Mouse (Mus musculus) lung, postnatal 14 days (tissue): ENCODE measurements around the gene Psmd9.

Experiments
- DNase-seq: peaks from one replicate; pipeline ENCODE4 v3.0.0; 2021

Psmd9 gene

GRCm38 (mm10) chr5:123169284-123169683, at the start of gene Psmd9:
Gene Psmd9 (plus strand): TSS chr5:123169413.
- no peak for DNase-seq

GRCm38 (mm10) chr5:123120624-123121215, 48.5 kb upstream of the Psmd9 start:
- no peak for DNase-seq

GRCm38 (mm10) chr5:123122181-123122580, 47.0 kb upstream of the Psmd9 start:
- no peak for DNase-seq

DNA sequence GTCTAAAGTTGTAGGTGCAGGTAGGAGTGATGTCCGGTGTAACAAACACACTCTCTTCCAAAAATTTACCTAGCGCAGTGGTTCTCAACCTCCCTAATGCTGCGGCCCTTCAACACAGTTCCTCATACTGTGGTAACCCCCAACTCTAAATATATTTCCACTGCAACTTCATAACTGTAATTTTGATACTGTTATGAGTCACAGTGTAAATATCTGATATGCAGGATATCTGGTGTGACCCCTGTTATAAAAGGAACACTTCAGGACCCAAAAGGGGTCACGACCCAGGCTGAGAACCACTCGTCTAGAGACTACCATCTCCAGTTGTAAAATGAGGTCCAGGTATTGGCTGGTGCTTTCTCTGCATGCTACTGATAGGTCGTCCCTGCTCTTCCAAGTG, 44.1 kb upstream of the Psmd9 start:
- no peak for DNase-seq

DNA sequence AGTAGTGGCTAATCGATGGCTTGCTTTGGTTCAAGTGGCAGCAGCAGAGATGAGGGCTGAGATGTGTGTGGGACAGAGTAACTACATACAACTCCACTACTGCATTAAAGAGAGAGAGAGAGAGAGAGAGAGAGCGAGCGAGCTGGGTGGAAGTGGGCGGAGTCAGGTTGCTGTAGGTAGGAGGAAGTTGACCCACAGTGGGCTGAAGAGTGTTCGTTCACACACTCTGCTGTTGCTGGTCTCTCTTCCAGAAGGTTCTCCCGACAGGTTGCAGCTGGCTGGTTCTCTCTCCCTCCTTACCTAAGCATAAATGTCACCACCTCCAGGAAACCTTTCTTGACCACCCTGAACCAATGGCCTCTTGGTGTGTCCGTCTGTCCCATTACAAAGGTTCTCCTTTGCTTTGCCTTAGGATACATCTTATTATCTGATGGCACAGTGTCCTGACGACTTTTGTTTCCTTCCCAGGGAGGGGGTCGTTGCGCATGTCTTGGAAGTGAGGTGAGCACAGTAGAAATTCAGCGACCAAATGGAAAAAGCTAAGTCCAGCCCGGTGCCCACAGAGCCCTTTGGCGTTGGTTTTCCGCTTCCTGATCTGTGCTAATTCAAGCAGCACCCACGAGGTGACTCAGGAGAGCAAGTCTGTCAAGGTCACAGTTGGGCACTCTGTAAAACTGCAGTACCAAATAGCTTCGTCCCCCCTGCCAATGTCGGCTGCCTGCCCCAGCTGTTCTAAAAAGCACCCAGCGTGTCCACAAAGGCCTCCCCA, 43.4 kb upstream of the Psmd9 start:
- no peak for DNase-seq

GRCm38 (mm10) chr5:123127031-123127430, 42.2 kb upstream of the Psmd9 start:
- DNase-seq: no peak

DNA sequence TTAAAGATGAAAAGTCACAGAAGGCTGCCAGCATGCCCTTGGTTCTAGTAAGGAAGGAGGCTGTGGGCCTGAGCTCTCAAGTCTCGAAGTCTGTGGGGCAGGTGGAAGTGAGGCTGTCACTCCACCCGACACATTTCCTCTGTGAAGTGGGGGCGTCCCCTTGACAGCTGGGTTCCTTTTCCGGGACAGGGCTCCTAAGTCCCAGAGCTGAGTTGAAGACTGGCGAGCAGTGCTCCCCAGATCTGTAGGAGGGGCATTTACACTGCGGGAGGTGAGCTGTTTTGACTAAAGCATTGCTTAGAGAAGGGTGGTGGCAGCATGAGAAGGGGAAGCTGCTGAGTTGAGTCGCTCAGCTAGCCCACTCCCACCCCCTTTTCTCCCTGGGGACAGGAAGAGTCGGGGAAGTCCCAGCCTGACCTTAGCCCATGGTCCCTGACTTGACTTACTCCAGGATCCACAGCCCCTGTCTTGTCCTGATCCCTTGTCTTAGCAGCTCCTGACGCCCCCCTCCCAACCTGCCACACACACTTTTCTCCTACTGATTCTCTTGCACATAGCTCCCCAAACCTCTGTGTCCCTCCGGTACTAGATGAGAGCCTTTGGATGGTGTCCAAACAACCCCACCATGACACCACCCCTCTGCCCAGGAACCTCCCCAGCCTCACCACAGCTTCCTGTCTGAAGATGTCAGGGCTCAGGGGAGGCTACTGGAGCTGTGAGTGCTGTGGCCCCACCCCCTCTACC, 40.6 kb upstream of the Psmd9 start:
- peak; percentile 49 for DNase-seq

- DNase-seq: no peak
These were observed 39.9 kb upstream of the Psmd9 start for GRCm38 (mm10) chr5:123129170-123129757.

GRCm38 (mm10) chr5:123130030-123130813, 39.0 kb upstream of the Psmd9 start:
- no peak for DNase-seq

GRCm38 (mm10) chr5:123130814-123131148, 38.4 kb upstream of the Psmd9 start:
- no peak for DNase-seq

DNA sequence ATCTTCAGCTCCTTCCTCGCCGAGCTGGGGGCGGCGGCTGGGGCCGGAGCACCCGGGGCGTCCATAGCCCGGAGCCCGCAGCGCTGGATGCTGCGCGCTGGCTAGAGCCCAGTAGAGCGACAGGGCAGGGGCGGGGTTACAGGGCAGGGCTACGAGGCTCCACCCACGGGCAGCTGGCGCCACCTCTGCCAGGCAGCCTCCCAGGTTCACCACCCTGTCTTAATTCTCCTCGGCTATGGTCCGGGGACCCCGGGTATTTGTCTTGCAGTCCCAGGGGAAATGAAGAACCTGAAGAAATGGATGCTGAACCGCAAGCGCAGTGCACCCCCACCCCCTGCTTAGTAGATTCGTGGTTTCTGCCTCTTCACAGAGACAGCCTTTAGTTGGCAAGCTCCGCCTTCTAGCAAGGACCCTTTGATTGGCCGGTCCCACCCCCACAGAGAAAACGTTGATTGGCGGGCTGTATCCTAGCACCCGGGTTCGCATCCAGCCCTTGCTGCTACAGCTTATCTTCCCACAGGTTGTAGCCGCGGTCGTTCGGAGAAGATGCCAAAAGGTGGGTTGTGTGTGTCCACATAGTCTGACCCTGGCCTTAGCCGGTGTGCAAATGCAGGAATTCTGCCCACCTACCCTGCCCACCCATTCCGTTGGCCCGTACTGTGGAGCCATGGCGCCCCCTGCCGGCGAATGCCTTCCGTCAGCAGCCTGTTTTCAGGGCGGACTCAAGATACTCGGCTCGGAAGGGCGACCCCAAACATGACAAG, 36.7 kb upstream of the Psmd9 start, which contains the start of gene Rhof:
Rhof (minus strand) TSS at position 385 of the 764 bp plus-strand sequence.
- DNase-seq: peak; percentile 90

GRCm38 (mm10) chr5:123133083-123133783, 36.0 kb upstream of the Psmd9 start:
- peak; percentile 93 for DNase-seq

DNA sequence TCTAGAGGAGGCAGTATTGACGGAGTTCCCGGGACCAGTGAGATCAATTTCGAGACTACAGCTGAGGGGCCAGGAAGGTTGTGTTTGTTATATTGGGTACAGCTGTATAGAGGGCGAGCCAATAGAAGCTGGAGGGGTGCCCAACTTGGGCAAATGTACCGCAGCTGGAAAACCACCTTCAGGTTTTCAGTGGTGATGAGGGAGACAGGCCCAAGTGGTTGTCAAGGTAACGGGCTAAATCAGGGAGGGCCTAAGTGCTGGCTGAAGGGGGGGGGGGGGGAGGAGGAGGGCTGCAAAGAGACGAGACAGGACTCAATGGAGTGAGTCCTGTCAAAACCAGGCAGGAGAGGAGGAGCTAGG, 35.4 kb upstream of the Psmd9 start:
- peak; percentile 49 for DNase-seq

- DNase-seq: peak; percentile 83
These were observed 34.9 kb upstream of the Psmd9 start for GRCm38 (mm10) chr5:123134186-123134874.

DNA sequence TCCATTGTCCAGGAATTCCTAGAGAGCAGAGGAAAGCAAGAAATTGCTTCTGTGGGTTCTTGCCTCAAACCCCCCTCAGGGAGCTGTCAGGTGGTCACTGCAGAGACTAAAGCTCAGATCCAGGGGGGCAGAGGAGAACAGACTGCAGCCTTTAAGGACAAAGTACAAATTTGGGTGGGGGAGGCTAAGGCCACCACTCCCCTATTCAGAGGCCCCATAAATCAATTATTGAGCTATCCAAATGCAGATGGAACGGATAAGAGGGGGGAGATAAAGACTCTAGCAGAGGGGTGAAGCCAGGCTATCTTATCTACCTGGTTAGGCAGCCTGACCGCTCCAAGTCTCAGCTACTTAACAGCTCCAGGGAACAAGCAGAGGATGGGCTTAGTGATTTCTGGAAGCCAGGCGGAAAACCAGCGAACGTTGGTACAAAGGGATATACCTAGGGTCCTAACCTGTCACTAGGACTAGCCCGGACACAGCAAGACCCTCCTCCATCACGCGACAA, 34.3 kb upstream of the Psmd9 start:
- DNase-seq: no peak

DNA sequence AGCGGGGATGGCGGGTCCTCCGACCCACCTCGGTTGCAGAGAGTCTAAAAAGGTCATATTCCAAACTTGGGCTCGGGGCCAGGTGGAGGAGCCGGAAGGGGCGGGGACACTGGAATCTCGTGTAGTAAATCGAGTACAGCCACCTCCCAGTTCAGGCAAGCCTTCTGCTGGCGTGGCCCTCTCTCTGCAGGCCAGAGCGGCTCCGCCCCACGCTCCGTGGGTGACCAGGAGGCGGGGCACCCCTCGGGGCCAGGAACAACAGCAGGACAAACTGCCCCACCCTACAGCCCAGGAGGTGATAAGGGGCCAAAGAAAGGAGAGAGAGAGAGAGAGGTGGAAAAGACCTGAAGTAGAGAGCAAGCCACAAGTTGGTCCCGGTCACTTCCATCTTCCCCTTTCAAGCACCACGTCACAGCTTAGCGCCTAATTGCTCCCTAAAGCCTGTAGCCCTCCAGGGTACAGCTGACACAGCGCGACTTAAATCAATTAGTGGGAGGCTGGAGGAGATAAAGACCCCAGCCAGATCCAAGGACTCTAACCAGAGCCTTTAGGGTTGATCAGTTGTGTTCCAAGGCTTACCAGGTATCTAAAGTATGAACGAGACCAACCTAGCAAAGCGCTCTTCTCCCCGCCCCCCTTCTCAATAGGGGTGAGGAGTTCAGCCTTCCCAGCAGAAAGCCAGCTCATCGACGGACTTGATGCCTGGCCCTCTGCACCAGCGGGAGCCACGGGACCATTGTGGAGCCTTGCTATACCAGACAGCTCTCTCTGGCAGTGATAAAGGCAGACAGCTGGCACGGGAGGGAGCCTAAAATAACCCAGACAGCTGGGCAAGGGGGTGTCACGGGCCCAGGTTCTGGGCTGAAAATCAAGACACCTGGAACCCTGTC, 33.5 kb upstream of the Psmd9 start:
- peak; percentile 89 for DNase-seq

- peak; percentile 95 for DNase-seq
These were observed 32.7 kb upstream of the Psmd9 start for GRCm38 (mm10) chr5:123136361-123137043.

GRCm38 (mm10) chr5:123137044-123137909, 31.9 kb upstream of the Psmd9 start:
- DNase-seq: peak; percentile 91
